Mouse (Mus musculus): ENCODE data around the gene Mpg.

The Mpg gene

GRCm38 (mm10) chr11:32226124-32226871, at the start of gene Mpg:
Mpg (plus strand) TSS chr11:32226505.
- in situ Hi-C loops (cut with MboI; ENCODE audit: low pct_unique_long_range_greater_than_20kb in 1 of 2, low sequenced_read_pairs in 2 of 2, unreplicated experiment in 1 of 2), result no loop called here

- in situ Hi-C loops (cut with MboI; ENCODE audit: low pct_unique_long_range_greater_than_20kb in 1 of 2, low sequenced_read_pairs in 2 of 2, unreplicated experiment in 1 of 2), result no loop called here
These were observed 47.8 kb upstream of the Mpg start for GRCm38 (mm10) chr11:32178506-32178905.

GRCm38 (mm10) chr11:32181246-32181645, 45.1 kb upstream of the Mpg start:
- in situ Hi-C loops (cut with MboI; ENCODE audit: low pct_unique_long_range_greater_than_20kb in 1 of 2, low sequenced_read_pairs in 2 of 2, unreplicated experiment in 1 of 2), result loop anchor here in 1 of 2 experiments (5.0 kb wide), 1 partner anchor 136 kb away; no protein-coding TSS in a partner anchor

- in situ Hi-C loops (cut with MboI; ENCODE audit: low pct_unique_long_range_greater_than_20kb in 1 of 2, low sequenced_read_pairs in 2 of 2, unreplicated experiment in 1 of 2), result loop anchor here in 1 of 2 experiments (5.0 kb wide), 1 partner anchor 135 kb away; no protein-coding TSS in a partner anchor
These were observed 44.1 kb upstream of the Mpg start for GRCm38 (mm10) chr11:32181973-32182868.

GRCm38 (mm10) chr11:32184469-32184868, 41.8 kb upstream of the Mpg start:
- in situ Hi-C loops (cut with MboI; ENCODE audit: low pct_unique_long_range_greater_than_20kb in 1 of 2, low sequenced_read_pairs in 2 of 2, unreplicated experiment in 1 of 2), result loop anchor here in 1 of 2 experiments (5.0 kb wide), 1 partner anchor 133 kb away; no protein-coding TSS in a partner anchor

- in situ Hi-C loops (cut with MboI; ENCODE audit: low pct_unique_long_range_greater_than_20kb in 1 of 2, low sequenced_read_pairs in 2 of 2, unreplicated experiment in 1 of 2), result no loop called here
These were observed 40.3 kb upstream of the Mpg start for GRCm38 (mm10) chr11:32186031-32186430.

- in situ Hi-C loops (cut with MboI; ENCODE audit: low pct_unique_long_range_greater_than_20kb in 1 of 2, low sequenced_read_pairs in 2 of 2, unreplicated experiment in 1 of 2), result no loop called here
These were observed 39.0 kb upstream of the Mpg start for GRCm38 (mm10) chr11:32187256-32187655.

GRCm38 (mm10) chr11:32188881-32189280, 37.4 kb upstream of the Mpg start:
- in situ Hi-C loops (cut with MboI; ENCODE audit: low pct_unique_long_range_greater_than_20kb in 1 of 2, low sequenced_read_pairs in 2 of 2, unreplicated experiment in 1 of 2), result no loop called here

GRCm38 (mm10) chr11:32189434-32189833, 36.9 kb upstream of the Mpg start:
- in situ Hi-C loops (cut with MboI; ENCODE audit: low pct_unique_long_range_greater_than_20kb in 1 of 2, low sequenced_read_pairs in 2 of 2, unreplicated experiment in 1 of 2), result no loop called here

- in situ Hi-C loops (cut with MboI; ENCODE audit: low pct_unique_long_range_greater_than_20kb in 1 of 2, low sequenced_read_pairs in 2 of 2, unreplicated experiment in 1 of 2), result no loop called here
These were observed 36.2 kb upstream of the Mpg start for GRCm38 (mm10) chr11:32190119-32190518.

- in situ Hi-C loops (cut with MboI; ENCODE audit: low pct_unique_long_range_greater_than_20kb in 1 of 2, low sequenced_read_pairs in 2 of 2, unreplicated experiment in 1 of 2), result no loop called here
These were observed 35.6 kb upstream of the Mpg start for GRCm38 (mm10) chr11:32190603-32191110.

- in situ Hi-C loops (cut with MboI; ENCODE audit: low pct_unique_long_range_greater_than_20kb in 1 of 2, low sequenced_read_pairs in 2 of 2, unreplicated experiment in 1 of 2), result no loop called here
These were observed 33.1 kb upstream of the Mpg start for GRCm38 (mm10) chr11:32193156-32193555.

GRCm38 (mm10) chr11:32194086-32194485, 32.2 kb upstream of the Mpg start:
- in situ Hi-C loops (cut with MboI; ENCODE audit: low pct_unique_long_range_greater_than_20kb in 1 of 2, low sequenced_read_pairs in 2 of 2, unreplicated experiment in 1 of 2), result no loop called here

GRCm38 (mm10) chr11:32194626-32195025, 31.7 kb upstream of the Mpg start:
- in situ Hi-C loops (cut with MboI; ENCODE audit: low pct_unique_long_range_greater_than_20kb in 1 of 2, low sequenced_read_pairs in 2 of 2, unreplicated experiment in 1 of 2), result no loop called here

- in situ Hi-C loops (cut with MboI; ENCODE audit: low pct_unique_long_range_greater_than_20kb in 1 of 2, low sequenced_read_pairs in 2 of 2, unreplicated experiment in 1 of 2), result no loop called here
These were observed 30.3 kb upstream of the Mpg start for GRCm38 (mm10) chr11:32195867-32196540.

- in situ Hi-C loops (cut with MboI; ENCODE audit: low pct_unique_long_range_greater_than_20kb in 1 of 2, low sequenced_read_pairs in 2 of 2, unreplicated experiment in 1 of 2), result no loop called here
These were observed 29.6 kb upstream of the Mpg start for GRCm38 (mm10) chr11:32196727-32197126.

GRCm38 (mm10) chr11:32197766-32198165, 28.5 kb upstream of the Mpg start:
- in situ Hi-C loops (cut with MboI; ENCODE audit: low pct_unique_long_range_greater_than_20kb in 1 of 2, low sequenced_read_pairs in 2 of 2, unreplicated experiment in 1 of 2), result no loop called here

GRCm38 (mm10) chr11:32198256-32198955, 27.9 kb upstream of the Mpg start:
- in situ Hi-C loops (cut with MboI; ENCODE audit: low pct_unique_long_range_greater_than_20kb in 1 of 2, low sequenced_read_pairs in 2 of 2, unreplicated experiment in 1 of 2), result no loop called here
